In the genomic region with DNA sequence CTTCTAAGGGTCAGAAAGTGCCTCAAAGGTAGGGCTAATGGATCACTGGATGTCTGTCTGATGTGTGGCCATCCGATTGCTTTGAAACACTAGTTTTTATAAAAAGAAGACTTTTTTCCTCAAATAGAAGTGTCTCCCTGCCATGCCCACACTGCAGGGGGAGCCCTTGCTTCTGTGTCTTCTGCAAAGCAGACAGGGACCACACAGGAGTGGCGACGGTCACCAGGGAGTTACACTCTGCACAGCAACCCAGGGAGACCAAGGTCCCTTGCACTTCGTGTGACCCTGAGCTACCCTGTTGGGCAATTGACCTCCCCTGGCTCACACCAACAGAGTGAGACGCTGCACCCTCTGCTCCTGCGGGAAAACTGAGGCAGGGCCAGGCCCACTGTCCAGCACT, we compare ENCODE assay signal across 17 mouse cellular contexts. TPM values are rescaled to one million over a fixed set of nuclear protein-coding genes. Genes with fewer than 3 reads are reported as not detected.
DNase-seq lines count a peak whose midpoint lies in the region; ATAC-seq and TF ChIP-seq lines count a peak whose summit lies in the region.
"Had no signal": no experiment of that assay in that cellular context is flagged by ENCODE, and none has a peak within 500 bp of the region (broad histone marks: within the 10 kb centered on the region; RNA-seq: fewer than 3 reads in every experiment).

No protein-coding gene starts in this region.

- no peaks in the 10 kb centered on the region for H3K27me3 ChIP-seq in lung, embryonic 16.5 days (ENCODE audit: control insufficient read depth, insufficient read depth, low read depth, low read length)
- no peaks in the 10 kb centered on the region for H3K27me3 ChIP-seq in small intestine, adult 2 months (ENCODE audit: control insufficient read depth, insufficient read depth, low read length)
- H3K27me3 ChIP-seq in cerebellum, adult 2 months (ENCODE audit: control insufficient read depth, insufficient read depth, low read length), result no peaks in the 10 kb centered on the region
- H3K27me3 ChIP-seq: neural tube, embryonic 15.5 days had no signal

- TF ChIP-seq CTCF in small intestine, adult 2 months (IDR thresholded peaks at IDR 0.05; ENCODE audit: extremely low read depth, insufficient read length, insufficient replicate concordance, low read depth, low read length), result peak; percentile 40; the same call in 1 of the 2 replicates
- no peak for TF ChIP-seq CTCF in cerebellum, adult 2 months (IDR thresholded peaks at IDR 0.05; ENCODE audit: borderline replicate concordance, insufficient read depth, low read depth, low read length)

- no peak for TF ChIP-seq POLR2A in small intestine, adult 2 months (IDR thresholded peaks at IDR 0.05; ENCODE audit: low read depth, low read length)
- TF ChIP-seq POLR2A in cerebellum, adult 2 months (IDR thresholded peaks at IDR 0.05; ENCODE audit: borderline replicate concordance, insufficient read depth, low read length), result no peak

- no peak overlapping the region for H3K4me2 ChIP-seq in lung, embryonic 16.5 days (ENCODE audit: low read depth, low read length)
- H3K4me2 ChIP-seq: neural tube, embryonic 15.5 days had no signal

- H3K36me3 ChIP-seq in lung, embryonic 16.5 days (ENCODE audit: control insufficient read depth, insufficient read depth, low read length), result no peaks in the 10 kb centered on the region
- no peaks in the 10 kb centered on the region for H3K36me3 ChIP-seq in small intestine, adult 2 months (ENCODE audit: control insufficient read depth, insufficient read depth, low read length)
- H3K36me3 ChIP-seq: G1E; limb, embryonic 10.5 days; neural tube, embryonic 15.5 days had no signal

- no peak overlapping the region for H3K27ac ChIP-seq in lung, embryonic 16.5 days (ENCODE audit: low read length)
- H3K27ac ChIP-seq in small intestine, adult 2 months (ENCODE audit: insufficient read depth, low read depth, low read length), result peak overlapping the region; percentile 91
- no peak overlapping the region for H3K27ac ChIP-seq in cerebellum, adult 2 months (ENCODE audit: insufficient read depth, low read length)
- H3K27ac ChIP-seq: limb, embryonic 10.5 days; neural tube, embryonic 15.5 days had no signal

- H3K9ac ChIP-seq in lung, embryonic 16.5 days (ENCODE audit: low read length), result no peak overlapping the region
- H3K9ac ChIP-seq: neural tube, embryonic 15.5 days had no signal

- 0 out of 2 replicates have a peak, but pooled peaks have one; percentile 17 for ATAC-seq in lung, embryonic 16.5 days (ENCODE audit: low read depth)
- 0 out of 2 replicates have a peak, but pooled peaks have one; percentile 15 for ATAC-seq in erythroid progenitor cell, adult 5-6 weeks (replicated peaks; ENCODE audit: low FRiP score, poor library complexity, severe bottlenecking)
- ATAC-seq: midbrain, embryonic 16.5 days had no signal

- H3K4me1 ChIP-seq in lung, embryonic 16.5 days (replicated peaks; ENCODE audit: control insufficient read depth, insufficient read depth, low read length), result no peaks in the 10 kb centered on the region
- H3K4me1 ChIP-seq in small intestine, adult 2 months (ENCODE audit: control insufficient read depth, insufficient read depth, insufficient read length, low read length), result peaks cover 22% of the 10 kb centered on the region
- peaks cover 3% of the 10 kb centered on the region; the same call in 1 of the 2 replicates for H3K4me1 ChIP-seq in cerebellum, adult 2 months (ENCODE audit: control insufficient read depth, insufficient read depth, low read length)
- H3K4me1 ChIP-seq: limb, embryonic 10.5 days; neural tube, embryonic 15.5 days had no signal

- 66% methylated on average over 6 of the region's 6 CpGs for WGBS in lung, embryonic 16.5 days
- 37% methylated on average over 6 of the region's 6 CpGs for WGBS in small intestine, adult 2 months
- 66% methylated on average over 6 of the region's 6 CpGs for WGBS in cerebellum, adult 2 months

- H3K9me3 ChIP-seq in lung, embryonic 16.5 days (ENCODE audit: control insufficient read depth, low read length), result no peaks in the 10 kb centered on the region; the same call in 1 of the 2 replicates
- H3K9me3 ChIP-seq: G1E; limb, embryonic 10.5 days; neural tube, embryonic 15.5 days had no signal

- DNase-seq in adrenal gland, adult 8-10 months, result peak; percentile 36
- no peak for DNase-seq in adrenal gland, adult 18-20 months (ENCODE audit: low spot score in 2 of 2)
- DNase-seq in lung, adult 18-20 months, result no peak
- no peak for DNase-seq in frontal cortex, postnatal 10 days (ENCODE audit: low spot score in 2 of 2)
- DNase-seq in cerebellum, adult 2 months, result no peak
- DNase-seq: cerebellum, adult 11 months; heart, postnatal 14 days; lung, postnatal 14 days had no signal

- no peak overlapping the region for H3K4me3 ChIP-seq in lung, embryonic 16.5 days (ENCODE audit: low read length)
- H3K4me3 ChIP-seq in small intestine, adult 2 months (ENCODE audit: low read depth, low read length), result peak overlapping the region; percentile 16
- no peak overlapping the region for H3K4me3 ChIP-seq in cerebellum, adult 2 months (replicated peaks; ENCODE audit: insufficient read depth, low read depth, low read length)
- H3K4me3 ChIP-seq: limb, embryonic 10.5 days; neural tube, embryonic 15.5 days had no signal

RNA-seq across cellular contexts. Expression of a gene that starts 1.0 kb away (rescaled TPM):
- total RNA-seq in adrenal gland, adult 8-10 months (2022), result under 1 TPM in 1 of 4 experiments, not detected in 3; 0.70 TPM
- 1 to 10 TPM in 1 of 2 experiments, under 1 TPM in 1; 0.23 to 1.3 TPM for total RNA-seq in adrenal gland, adult 18-20 months (2021)
- 0.11 and 0.28 TPM in 2 replicates for polyA plus RNA-seq in lung, embryonic 16.5 days (2015; fragmentation: Nextera tagmentation; extraction: Ambion mirVana)
- total RNA-seq in erythroid progenitor cell, adult 5-6 weeks (2015; ENCODE audit: low replicate concordance), result not detected in 2 replicates
- total RNA-seq in erythroid progenitor cell, adult 5-6 weeks (2017; ENCODE audit: low replicate concordance), result not detected in 2 replicates
- 3.9 and 4.0 TPM in 2 replicates for polyA plus RNA-seq in small intestine, adult 2 months (2012; rRNA removed)
- 0.19 TPM in 1 of 2 replicates, not detected in the other for polyA plus RNA-seq in cerebellum, adult 2 months (2012; rRNA removed)
- total RNA-seq: G1E; heart, postnatal 14 days; layer of hippocampus, adult 8-10 months had no signal
- polyA plus RNA-seq: frontal cortex, adult 2 months; G1E; limb, embryonic 10.5 days had no signal

RNA-seq across cellular contexts. Expression of a gene that starts 36.3 kb away (rescaled TPM):
- total RNA-seq in adrenal gland, adult 8-10 months (2022), result 10 to 100 TPM; 13.7 to 17.7 (median 15.1) TPM
- 10 to 100 TPM; 11.1 to 12.2 TPM for total RNA-seq in adrenal gland, adult 18-20 months (2021)
- 53.1 and 59.4 TPM in 2 replicates for polyA plus RNA-seq in lung, embryonic 16.5 days (2015; fragmentation: Nextera tagmentation; extraction: Ambion mirVana)
- total RNA-seq in erythroid progenitor cell, adult 5-6 weeks (2015; ENCODE audit: low replicate concordance), result 4.3 and 5.0 TPM in 2 replicates
- total RNA-seq in erythroid progenitor cell, adult 5-6 weeks (2017; ENCODE audit: low replicate concordance), result 8.0 and 10.7 TPM in 2 replicates
- 51.8 and 74.6 TPM in 2 replicates for polyA plus RNA-seq in small intestine, adult 2 months (2012; rRNA removed)
- 32.8 and 35.6 TPM in 2 replicates for polyA plus RNA-seq in cerebellum, adult 2 months (2012; rRNA removed)

RNA-seq across cellular contexts. Expression of a gene that starts 39.1 kb away (rescaled TPM):
- total RNA-seq in adrenal gland, adult 8-10 months (2022), result not detected
- total RNA-seq in adrenal gland, adult 18-20 months (2021), result not detected
- polyA plus RNA-seq in lung, embryonic 16.5 days (2015; fragmentation: Nextera tagmentation; extraction: Ambion mirVana), result 1.1 and 1.5 TPM in 2 replicates
- total RNA-seq in erythroid progenitor cell, adult 5-6 weeks (2015; ENCODE audit: low replicate concordance), result not detected in 2 replicates
- total RNA-seq in erythroid progenitor cell, adult 5-6 weeks (2017; ENCODE audit: low replicate concordance), result not detected in 2 replicates
- polyA plus RNA-seq in small intestine, adult 2 months (2012; rRNA removed), result 0.06 and 0.25 TPM in 2 replicates
- polyA plus RNA-seq in cerebellum, adult 2 months (2012; rRNA removed), result not detected in 2 replicates
- total RNA-seq: G1E; heart, postnatal 14 days had no signal
- polyA plus RNA-seq: G1E; midbrain, embryonic 16.5 days; neural tube, embryonic 15.5 days had no signal

RNA-seq across cellular contexts. Expression of a gene that starts 56.6 kb away (rescaled TPM):
- under 1 TPM in 3 of 4 experiments, not detected in 1; 0.19 to 0.41 (median 0.31) TPM for total RNA-seq in adrenal gland, adult 8-10 months (2022)
- total RNA-seq in adrenal gland, adult 18-20 months (2021), result under 1 TPM in 1 of 2 experiments, not detected in 1; 0.64 TPM
- 0.14 TPM in 1 of 2 replicates, not detected in the other for polyA plus RNA-seq in lung, embryonic 16.5 days (2015; fragmentation: Nextera tagmentation; extraction: Ambion mirVana)
- 0.84 TPM in 1 of 2 replicates, not detected in the other for total RNA-seq in erythroid progenitor cell, adult 5-6 weeks (2015; ENCODE audit: low replicate concordance)
- total RNA-seq in erythroid progenitor cell, adult 5-6 weeks (2017; ENCODE audit: low replicate concordance), result not detected in 2 replicates
- 22.9 and 150 TPM in 2 replicates for polyA plus RNA-seq in small intestine, adult 2 months (2012; rRNA removed)
- polyA plus RNA-seq in cerebellum, adult 2 months (2012; rRNA removed), result 0.11 and 0.16 TPM in 2 replicates
- total RNA-seq: G1E; heart, postnatal 14 days had no signal
- polyA plus RNA-seq: G1E; limb, embryonic 10.5 days; neural tube, embryonic 15.5 days had no signal
